ENCODE assay signal across 11 mouse cellular contexts in the genomic region with DNA sequence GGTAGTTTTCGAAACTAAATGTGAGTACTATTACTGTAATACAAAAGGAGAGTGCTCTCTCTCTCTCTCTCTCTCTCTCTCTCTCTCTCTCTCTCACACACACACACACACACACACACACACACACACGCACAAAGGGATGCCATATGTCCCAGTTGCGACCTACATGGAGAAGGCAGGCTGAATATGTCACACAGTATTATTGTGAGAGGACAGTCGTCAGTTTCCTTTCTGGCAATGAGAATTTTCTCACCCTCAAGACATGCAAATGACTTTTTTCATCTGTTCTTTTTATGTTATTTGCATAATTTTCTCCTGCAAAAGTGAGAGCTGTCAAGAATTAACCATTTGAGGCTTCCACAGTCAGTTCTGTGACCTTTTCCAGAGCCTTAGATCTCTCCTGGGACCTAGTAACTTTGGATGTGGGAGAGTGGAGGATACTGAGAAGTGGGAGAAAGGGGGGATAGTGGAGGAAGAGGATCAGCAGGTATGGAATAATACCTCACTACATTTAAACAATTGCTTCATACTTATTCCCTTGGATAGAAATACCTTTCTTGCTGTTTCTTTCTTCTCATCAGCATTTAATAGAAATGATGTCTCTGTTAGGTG.
DNase-seq lines count a peak whose midpoint lies in the region; ATAC-seq and TF ChIP-seq lines count a peak whose summit lies in the region.
"Had no signal": no experiment of that assay in that cellular context is flagged by ENCODE, and none has a peak within 500 bp of the region (broad histone marks: within the 10 kb centered on the region; RNA-seq: fewer than 3 reads in every experiment).

No protein-coding gene starts in this region.

- TF ChIP-seq CTCF in layer of hippocampus, adult 2 months (conservative IDR thresholded peaks at IDR 0.05) = no peak
- TF ChIP-seq CTCF in midbrain, postnatal 0 days (IDR thresholded peaks at IDR 0.05) = no peak

- no peak for ATAC-seq in embryonic facial prominence, embryonic 13.5 days (ENCODE audit: insufficient number of reproducible peaks, insufficient read depth, low FRiP score, low TSS enrichment, low read depth)
- ATAC-seq in hindbrain, embryonic 12.5 days (ENCODE audit: low FRiP score) = peak; percentile 57; the same call in 1 of the 2 replicates
- no peak for ATAC-seq in midbrain, postnatal 0 days (ENCODE audit: low FRiP score)
- ATAC-seq: liver, postnatal 0 days had no signal

- no peaks in the 10 kb centered on the region for H3K36me3 ChIP-seq in embryonic facial prominence, embryonic 13.5 days
- no peaks in the 10 kb centered on the region for H3K36me3 ChIP-seq in hindbrain, embryonic 12.5 days
- H3K36me3 ChIP-seq in midbrain, postnatal 0 days (ENCODE audit: insufficient read depth, low read length) = no peaks in the 10 kb centered on the region

- no peak for DNase-seq in layer of hippocampus, adult 2 months (ENCODE audit: low spot score in 2 of 2)
- no peak for DNase-seq in layer of hippocampus, adult 9-11 months
- DNase-seq in midbrain, postnatal 0 days (ENCODE audit: low spot score) = no peak
- DNase-seq in urinary bladder, adult 2 months (ENCODE audit: low spot score) = no peak
- DNase-seq in MN1 (ENCODE audit: low spot score) = no peak
- no peak for DNase-seq in lung, adult 18-20 months
- DNase-seq: cerebellum, adult 9-11 months; kidney, postnatal 25 days; liver, postnatal 0 days had no signal

- peaks cover 8% of the 10 kb centered on the region; the same call in 1 of the 2 replicates for H3K4me1 ChIP-seq in embryonic facial prominence, embryonic 13.5 days
- H3K4me1 ChIP-seq in hindbrain, embryonic 12.5 days = 0 out of 2 replicates have a peak, but pooled peaks cover 8% of the 10 kb centered on the region
- H3K4me1 ChIP-seq in midbrain, postnatal 0 days (ENCODE audit: insufficient read depth, low read length) = 0 out of 2 replicates have a peak, but pooled peaks cover 4% of the 10 kb centered on the region

- H3K27me3 ChIP-seq in embryonic facial prominence, embryonic 13.5 days = peaks cover 2% of the 10 kb centered on the region; the same call in 1 of the 2 replicates
- no peaks in the 10 kb centered on the region for H3K27me3 ChIP-seq in hindbrain, embryonic 12.5 days
- H3K27me3 ChIP-seq in midbrain, postnatal 0 days (ENCODE audit: insufficient read depth, low read length) = no peaks in the 10 kb centered on the region

- peak overlapping the region; percentile 62 for H3K4me3 ChIP-seq in layer of hippocampus, adult 2 months
- no peak overlapping the region for H3K4me3 ChIP-seq in embryonic facial prominence, embryonic 13.5 days
- no peak overlapping the region for H3K4me3 ChIP-seq in hindbrain, embryonic 12.5 days
- H3K4me3 ChIP-seq in midbrain, postnatal 0 days (ENCODE audit: low read depth, low read length) = peak overlapping the region; percentile 51; the same call in 1 of the 2 replicates

- H3K9me3 ChIP-seq in embryonic facial prominence, embryonic 13.5 days = no peaks in the 10 kb centered on the region
- no peaks in the 10 kb centered on the region for H3K9me3 ChIP-seq in hindbrain, embryonic 12.5 days (replicated peaks)
- H3K9me3 ChIP-seq in midbrain, postnatal 0 days (ENCODE audit: low read length) = no peaks in the 10 kb centered on the region

- WGBS in embryonic facial prominence, embryonic 13.5 days = 56% methylated on average over 4 of the region's 4 CpGs
- 63% methylated on average over 4 of the region's 4 CpGs for WGBS in hindbrain, embryonic 12.5 days
- 57% methylated on average over 4 of the region's 4 CpGs for whole genome bisulfite sequencing in midbrain, postnatal 0 days

- peak overlapping the region; percentile 86 for H3K27ac ChIP-seq in layer of hippocampus, adult 2 months
- H3K27ac ChIP-seq in embryonic facial prominence, embryonic 13.5 days = no peak overlapping the region
- H3K27ac ChIP-seq in hindbrain, embryonic 12.5 days = no peak overlapping the region
- no peak overlapping the region for H3K27ac ChIP-seq in midbrain, postnatal 0 days (ENCODE audit: low read depth, low read length)

- H3K4me2 ChIP-seq in embryonic facial prominence, embryonic 13.5 days = peak overlapping the region; percentile 59
- no peak overlapping the region for H3K4me2 ChIP-seq in hindbrain, embryonic 12.5 days (replicated peaks)
- peak overlapping the region; percentile 72 for H3K4me2 ChIP-seq in midbrain, postnatal 0 days (ENCODE audit: low read depth, low read length, poor library complexity, severe bottlenecking)

- no peak overlapping the region for H3K9ac ChIP-seq in embryonic facial prominence, embryonic 13.5 days
- H3K9ac ChIP-seq in hindbrain, embryonic 12.5 days = no peak overlapping the region
- 0 out of 2 replicates have a peak overlapping the region, but pooled peaks have one; percentile 62 for H3K9ac ChIP-seq in midbrain, postnatal 0 days (replicated peaks; ENCODE audit: low read length, poor library complexity, severe bottlenecking)
- H3K9ac ChIP-seq: liver, postnatal 0 days had no signal

Comparison
In these comparisons a context has a peak if more than half of its experiments do, and no peak if none do; other contexts are left out.
1. H3K4me3 ChIP-seq: peak in layer of hippocampus, adult 2 months (single experiment) and midbrain, postnatal 0 days (single experiment); none in embryonic facial prominence, embryonic 13.5 days (single experiment) and hindbrain, embryonic 12.5 days (single experiment).